Mouse (Mus musculus) skeletal muscle tissue, adult 2 months (tissue): ENCODE measurements around the gene Spaca3.
A peak's percentile ranks its signal among the peaks of the same experiment; 100 is the strongest.

Experiments
- DNase-seq: peaks from one replicate; pipeline ENCODE4 v3.0.0-alpha.2; 2012; ENCODE audit warnings: low read depth, low spot score

Spaca3 gene

GRCm38 (mm10) chr11:80858065-80858464 is at the start of gene Spaca3:
Gene Spaca3 (plus strand): TSS chr11:80858365.
- no peak for DNase-seq

GRCm38 (mm10) chr11:80808551-80809070 is 49.6 kb upstream of the Spaca3 start:
- no peak for DNase-seq

GRCm38 (mm10) chr11:80809666-80809992 is 48.5 kb upstream of the Spaca3 start:
- DNase-seq, result no peak

- DNase-seq, result no peak
Measured at GRCm38 (mm10) chr11:80809993-80810821, 48.0 kb upstream of the Spaca3 start, which contains the start of gene Tmem98. Gene Tmem98 (plus strand): TSS chr11:80810175.

- no peak for DNase-seq
Measured at GRCm38 (mm10) chr11:80811156-80811555, 47.0 kb upstream of the Spaca3 start.

GRCm38 (mm10) chr11:80815354-80815753 is 42.8 kb upstream of the Spaca3 start:
- DNase-seq, result no peak

- DNase-seq, result peak; percentile 42
Measured at GRCm38 (mm10) chr11:80818060-80818697, 40.0 kb upstream of the Spaca3 start.

- no peak for DNase-seq
Measured at GRCm38 (mm10) chr11:80820085-80820484, 38.1 kb upstream of the Spaca3 start.

- no peak for DNase-seq
Measured at GRCm38 (mm10) chr11:80821296-80821695, 36.9 kb upstream of the Spaca3 start.

- DNase-seq, result no peak
Measured at GRCm38 (mm10) chr11:80821794-80822193, 36.4 kb upstream of the Spaca3 start.

- no peak for DNase-seq
Measured at GRCm38 (mm10) chr11:80835395-80835794, 22.8 kb upstream of the Spaca3 start.

- no peak for DNase-seq
Measured at GRCm38 (mm10) chr11:80835841-80836240, 22.3 kb upstream of the Spaca3 start.

GRCm38 (mm10) chr11:80838724-80839123 is 19.4 kb upstream of the Spaca3 start:
- no peak for DNase-seq

- DNase-seq, result no peak
Measured at GRCm38 (mm10) chr11:80843435-80843834, 14.7 kb upstream of the Spaca3 start.

- DNase-seq, result no peak
Measured at GRCm38 (mm10) chr11:80845486-80845885, 12.7 kb upstream of the Spaca3 start.

- DNase-seq, result no peak
Measured at GRCm38 (mm10) chr11:80846115-80846514, 12.1 kb upstream of the Spaca3 start.

GRCm38 (mm10) chr11:80848131-80848530 is 10.0 kb upstream of the Spaca3 start:
- DNase-seq, result no peak

GRCm38 (mm10) chr11:80851859-80852258 is 6.3 kb upstream of the Spaca3 start:
- DNase-seq, result no peak

- no peak for DNase-seq
Measured at GRCm38 (mm10) chr11:80853014-80853413, 5.2 kb upstream of the Spaca3 start.

- no peak for DNase-seq
Measured at GRCm38 (mm10) chr11:80854430-80854829, 3.7 kb upstream of the Spaca3 start.

- DNase-seq, result no peak
Measured at GRCm38 (mm10) chr11:80854908-80855307, 3.3 kb upstream of the Spaca3 start.

- DNase-seq, result no peak
Measured at GRCm38 (mm10) chr11:80856827-80857226, 1.3 kb upstream of the Spaca3 start.

- DNase-seq, result no peak
Measured at GRCm38 (mm10) chr11:80862941-80863340, 4.8 kb downstream of the Spaca3 start.
